Mouse (Mus musculus) liver, adult 10 weeks (tissue): Measurements from ENCODE around the gene Trabd. TPM values are rescaled to one million over a fixed set of nuclear protein-coding genes. Genes with fewer than 3 reads are reported as not detected.

Source experiments
- polyA plus RNA-seq: library from polyadenylated mRNA; stranded (reverse); fragments of 350-450 nt; fragmentation: Illumina TruSeq; extraction: RNeasy Lipid Tissue Mini Kit (QIAGEN cat#74804); gene quantifications from one replicate; pipeline ENCODE4 v1.2.3, GENCODE M21; 2014; ENCODE audit warnings: low read depth, low replicate concordance

The Trabd gene
- 6.0 TPM for polyA plus RNA-seq

DNA sequence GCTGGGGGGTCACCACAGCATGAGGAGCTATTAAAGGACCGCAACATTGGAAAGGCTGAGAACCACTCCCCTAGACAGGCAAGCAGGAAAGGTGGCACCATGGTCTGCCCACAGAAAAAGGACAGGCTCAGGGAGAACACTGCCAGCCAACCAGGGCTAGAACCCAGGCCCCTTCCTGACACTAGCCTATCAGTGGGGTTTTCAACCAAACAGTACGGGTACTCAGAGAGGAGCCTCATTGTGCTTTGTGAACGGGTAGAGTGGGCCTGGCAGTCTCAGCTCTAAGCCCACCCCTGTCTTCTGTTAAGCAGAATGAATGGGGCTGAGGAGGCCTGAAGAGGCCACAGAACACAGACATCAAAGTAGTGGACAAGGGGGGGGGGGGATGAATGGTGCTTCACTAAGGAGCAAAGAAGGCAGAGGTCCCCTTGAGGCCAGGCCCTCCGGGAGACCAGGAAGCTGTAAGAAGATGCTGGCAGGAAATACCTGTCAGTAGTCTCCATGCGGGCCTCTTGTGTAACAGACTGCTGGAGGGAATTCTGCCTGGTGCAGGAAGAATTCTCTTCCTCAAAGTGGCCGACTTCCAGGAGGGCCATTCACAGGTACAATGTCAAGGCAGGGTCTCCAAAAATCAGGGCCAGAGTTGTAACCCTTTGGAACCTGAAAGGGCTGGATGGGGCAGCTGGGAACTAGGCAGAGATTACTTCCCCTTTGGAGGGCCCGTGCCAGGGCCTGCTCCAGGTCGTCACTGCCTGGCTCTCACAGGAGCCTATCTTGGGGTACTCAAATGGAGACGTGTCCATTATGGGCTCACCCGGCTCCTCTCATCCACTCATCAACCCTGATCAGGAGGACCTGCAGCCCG lies at the start of gene Trabd:
Gene Trabd (plus strand): TSS at position 512 of the 865 bp plus-strand sequence.

GRCm38 (mm10) chr15:89059161-89059931 lies 15.6 kb upstream of the Trabd start, which contains the start of gene Panx2:
Gene Panx2 (plus strand): TSS chr15:89059734.

GRCm38 (mm10) chr15:89088607-89089247 lies 13.8 kb downstream of the Trabd start, which contains the start of gene Selenoo:
Gene Selenoo (plus strand): TSS chr15:89089084.

DNA sequence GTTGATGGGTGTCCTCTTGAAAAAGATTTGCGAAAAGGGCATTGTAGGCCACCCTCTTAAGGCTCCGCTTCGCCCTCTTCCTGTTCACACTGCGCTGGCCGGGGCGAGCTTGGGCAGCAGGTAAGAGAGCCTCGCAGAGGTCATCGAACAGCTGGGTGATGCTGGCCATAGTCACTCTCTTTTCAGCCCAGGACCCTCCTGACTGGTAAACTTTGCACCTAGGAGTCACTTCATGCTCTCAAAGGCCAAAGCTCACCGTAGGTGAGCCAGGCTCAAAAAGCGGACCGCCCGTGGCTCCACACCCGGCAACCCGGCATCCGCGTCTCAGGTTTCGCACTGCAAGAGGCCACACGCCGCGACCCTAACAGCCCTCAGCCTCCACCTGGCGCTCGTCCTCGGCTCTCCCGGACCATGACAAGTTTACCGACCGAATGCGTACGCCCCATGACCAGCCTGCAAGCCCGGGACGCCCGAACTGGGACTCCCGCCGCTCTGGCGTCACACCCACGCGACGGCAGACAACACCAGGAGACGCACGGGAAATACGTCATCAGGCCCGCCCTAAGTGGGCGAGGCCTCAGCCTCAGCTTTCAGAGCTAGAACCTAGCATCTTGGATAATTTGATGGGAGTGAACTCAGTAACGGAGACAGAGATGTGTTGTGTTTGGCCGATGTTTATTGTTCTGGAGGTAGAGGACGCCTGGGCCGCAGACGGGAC lies 47.9 kb downstream of the Trabd start, which contains the start of gene Tubgcp6:
Gene Tubgcp6 (minus strand): TSS at position 464 of the 718 bp plus-strand sequence.

GRCm38 (mm10) chr15:89128382-89129350 lies 53.7 kb downstream of the Trabd start, which contains the start of gene Hdac10:
Gene Hdac10 (minus strand): TSS chr15:89128700.

Other genes starting within 250 kb of the Trabd start
- 10.1 TPM for gene Pim3, start 212.9 kb upstream of the Trabd start, polyA plus RNA-seq
- not detected for gene Ttll8, start 120.7 kb upstream of the Trabd start, polyA plus RNA-seq
- not detected for gene Mlc1, start 96.1 kb upstream of the Trabd start, polyA plus RNA-seq
- not detected for gene Mov10l1, start 92.2 kb upstream of the Trabd start, polyA plus RNA-seq
- gene Panx2, start 15.4 kb upstream of the Trabd start, polyA plus RNA-seq = not detected
- 13.7 TPM for gene Selenoo, start 14.0 kb downstream of the Trabd start, polyA plus RNA-seq
- 1.2 TPM for gene Tubgcp6, start 48.0 kb downstream of the Trabd start, polyA plus RNA-seq
- gene Hdac10, start 53.6 kb downstream of the Trabd start, polyA plus RNA-seq = 0.79 TPM
- 1.1 TPM for gene Mapk12, start 65.6 kb downstream of the Trabd start, polyA plus RNA-seq
- 0.16 TPM for gene Mapk11, start 74.5 kb downstream of the Trabd start, polyA plus RNA-seq
- 6.3 TPM for gene Plxnb2, start 105.7 kb downstream of the Trabd start, polyA plus RNA-seq
- gene Dennd6b, start 121.4 kb downstream of the Trabd start, polyA plus RNA-seq = 0.56 TPM
- 9.0 TPM for gene Ppp6r2, start 136.4 kb downstream of the Trabd start, polyA plus RNA-seq
- gene Sbf1, start 240.2 kb downstream of the Trabd start, polyA plus RNA-seq = 2.2 TPM
- gene Adm2, start 247.6 kb downstream of the Trabd start, polyA plus RNA-seq = not detected